Mouse (Mus musculus) cerebellum, adult 2 months (tissue): ENCODE measurements around the gene Cntrl. TPM values are rescaled to one million over a fixed set of nuclear protein-coding genes. Genes with fewer than 3 reads are reported as not detected.

Source experiments
- DNase-seq, 2 experiments: peaks; one replicate each; pipeline ENCODE4 v3.0.0; 2021
- H3K27ac ChIP-seq: fragments of 200-500 bp; 2 replicates; pipeline ENCODE4 v1.5.1; 2012; ENCODE audit warnings: low read length, control low read depth, inconsistent platforms; ENCODE audit not compliant: insufficient read depth
- H3K27me3 ChIP-seq: fragments of 200-500 bp; 2 replicates; pipeline ENCODE4 v1.6.1; 2012; ENCODE audit warnings: inconsistent platforms, mild to moderate bottlenecking, low read length, moderate library complexity; ENCODE audit not compliant: control insufficient read depth, insufficient read depth
- H3K4me1 ChIP-seq: fragments of 200-500 bp; 2 replicates; pipeline ENCODE4 v1.6.1; 2011; ENCODE audit warnings: low read length; ENCODE audit not compliant: control insufficient read depth, insufficient read depth
- H3K4me3 ChIP-seq: fragments of 200-500 bp; replicated peaks from 2 replicates; pipeline ENCODE3; 2011; ENCODE audit warnings: mild to moderate bottlenecking, low read depth, low read length, control low read depth; ENCODE audit not compliant: insufficient read depth
- CTCF ChIP-seq: fragments of 200-500 bp; IDR thresholded peaks from 2 replicates; pipeline ENCODE4 v1.5.1; 2011; ENCODE audit warnings: low read depth, mild to moderate bottlenecking, control low read depth, low read length, moderate library complexity, borderline replicate concordance; ENCODE audit not compliant: insufficient read depth
- POLR2A ChIP-seq: fragments of 200-500 bp; IDR thresholded peaks from 2 replicates; pipeline ENCODE4 v1.6.1; 2011; ENCODE audit warnings: low read length, control low read depth, borderline replicate concordance; ENCODE audit not compliant: insufficient read depth
- WGBS: fragments of 180-500 bp; shearing (Covaris S2); methylation state at CpG from one replicate; pipeline ENCODE4 v1.1.7; 2018; 5-methylcytosine and 5-hydroxymethylcytosine counted together
- polyA plus RNA-seq: library from polyadenylated mRNA; depleted of rRNA; stranded (reverse); fragments of >200 nt; gene quantifications from 2 replicates; pipeline ENCODE4 v1.2.3, GENCODE M21; 2012

The Cntrl gene
- polyA plus RNA-seq, 1 experiment, result 15.7 TPM

- 98% methylated on average over 1 of the region's 1 CpGs for WGBS
- no peak overlapping the region for H3K27ac ChIP-seq
- DNase-seq, result no peak
- H3K4me3 ChIP-seq, result no peak overlapping the region
- no peaks in the 10 kb centered on the region for H3K4me1 ChIP-seq
- TF ChIP-seq CTCF (no peak), POLR2A (no peak)
- no peaks in the 10 kb centered on the region for H3K27me3 ChIP-seq
Measured at GRCm38 (mm10) chr2:35069124-35069523, 40.2 kb upstream of the Cntrl start.

DNA sequence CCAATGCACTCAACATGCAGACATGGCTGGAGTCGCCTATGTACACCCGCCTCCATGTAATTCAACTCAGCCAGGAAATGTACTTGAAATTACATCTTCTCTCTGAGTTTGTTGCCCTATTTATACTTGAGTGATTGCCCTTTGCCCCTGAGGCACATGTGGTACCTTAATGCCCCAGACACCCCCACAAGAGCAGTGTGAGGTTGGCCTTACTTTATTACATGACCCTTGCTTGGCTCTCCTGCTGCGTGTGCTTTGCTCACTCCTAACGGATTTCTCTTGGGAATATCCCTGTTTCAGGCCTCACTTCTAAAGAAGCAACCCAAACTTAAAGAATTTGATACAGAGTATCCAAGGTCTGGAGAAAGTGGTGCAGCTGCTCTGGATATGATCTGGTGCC, 39.0 kb upstream of the Cntrl start:
- DNase-seq, result no peak
- no peak overlapping the region for H3K27ac ChIP-seq
- TF ChIP-seq CTCF (no peak), POLR2A (no peak)
- H3K27me3 ChIP-seq, result no peaks in the 10 kb centered on the region
- H3K4me3 ChIP-seq, result no peak overlapping the region
- WGBS, result 81% methylated on average over 4 of the region's 4 CpGs
- no peaks in the 10 kb centered on the region for H3K4me1 ChIP-seq

GRCm38 (mm10) chr2:35072547-35072946, 36.7 kb upstream of the Cntrl start:
- DNase-seq, result no peak
- no peak overlapping the region for H3K27ac ChIP-seq
- H3K4me1 ChIP-seq, result no peaks in the 10 kb centered on the region
- TF ChIP-seq POLR2A, result no peak
- TF ChIP-seq CTCF, result no peak
- no peaks in the 10 kb centered on the region for H3K27me3 ChIP-seq
- no peak overlapping the region for H3K4me3 ChIP-seq
- WGBS, result 21% methylated on average over 2 of the region's 2 CpGs

DNA sequence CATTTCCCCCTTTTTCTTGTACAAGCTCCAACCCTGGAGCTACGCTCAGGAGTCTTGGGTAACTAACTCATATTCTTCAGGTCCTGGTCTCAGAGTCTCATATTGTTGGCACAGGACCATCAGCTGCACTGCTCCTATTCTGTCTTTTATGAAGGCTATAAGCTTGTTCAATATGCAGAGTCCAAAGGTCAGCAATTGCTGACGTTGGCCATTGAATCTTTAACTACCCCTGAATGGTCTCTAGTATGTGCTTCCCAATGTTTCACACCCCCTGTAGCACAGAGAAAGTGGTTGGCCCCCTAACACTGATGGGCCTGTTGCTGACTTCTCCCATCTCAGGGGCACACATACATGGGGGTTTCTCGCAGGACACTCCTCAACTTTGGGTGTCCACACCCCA, 35.0 kb upstream of the Cntrl start:
- no peak for DNase-seq
- Histone ChIP-seq H3K4me1 (no peaks in the 10 kb centered on the region), H3K4me3 (no peak overlapping the region), H3K27me3 (no peaks in the 10 kb centered on the region), H3K27ac (no peak overlapping the region)
- no peak for TF ChIP-seq POLR2A
- no peak for TF ChIP-seq CTCF
- 84% methylated on average over 3 of the region's 3 CpGs for WGBS

DNA sequence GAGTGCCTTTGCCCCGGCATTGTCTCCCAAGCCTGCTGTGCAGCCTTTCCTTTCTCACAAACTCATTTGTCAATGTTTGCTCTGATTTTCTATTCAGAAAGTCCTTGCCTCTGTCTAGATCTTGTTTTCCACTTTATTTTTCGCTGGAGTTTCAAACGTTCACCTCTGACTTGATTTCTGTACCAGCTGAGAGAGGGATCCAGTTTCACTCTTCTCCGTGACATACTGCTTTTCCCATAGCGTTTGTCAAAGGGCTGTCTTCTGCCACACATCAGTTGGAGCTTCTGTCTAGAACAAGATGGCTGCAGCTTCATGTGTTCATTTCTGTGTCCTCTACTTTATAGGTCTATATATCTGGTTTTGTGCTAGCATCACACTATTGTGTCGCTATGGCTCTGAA, 30.1 kb upstream of the Cntrl start:
- no peak for DNase-seq
- 74% methylated on average over 6 of the region's 6 CpGs for WGBS
- TF ChIP-seq CTCF, result no peak
- TF ChIP-seq POLR2A, result no peak
- Histone ChIP-seq H3K4me3 (no peak overlapping the region), H3K27ac (no peak overlapping the region), H3K27me3 (no peaks in the 10 kb centered on the region), H3K4me1 (no peaks in the 10 kb centered on the region)

- DNase-seq, result no peak
- WGBS, result 51% methylated on average over 4 of the region's 4 CpGs
- Histone ChIP-seq H3K4me3 (no peak overlapping the region), H3K27ac (no peak overlapping the region), H3K4me1 (no peaks in the 10 kb centered on the region), H3K27me3 (no peaks in the 10 kb centered on the region)
- TF ChIP-seq CTCF, result no peak
- no peak for TF ChIP-seq POLR2A
Measured at GRCm38 (mm10) chr2:35087418-35087817, 21.9 kb upstream of the Cntrl start.

DNA sequence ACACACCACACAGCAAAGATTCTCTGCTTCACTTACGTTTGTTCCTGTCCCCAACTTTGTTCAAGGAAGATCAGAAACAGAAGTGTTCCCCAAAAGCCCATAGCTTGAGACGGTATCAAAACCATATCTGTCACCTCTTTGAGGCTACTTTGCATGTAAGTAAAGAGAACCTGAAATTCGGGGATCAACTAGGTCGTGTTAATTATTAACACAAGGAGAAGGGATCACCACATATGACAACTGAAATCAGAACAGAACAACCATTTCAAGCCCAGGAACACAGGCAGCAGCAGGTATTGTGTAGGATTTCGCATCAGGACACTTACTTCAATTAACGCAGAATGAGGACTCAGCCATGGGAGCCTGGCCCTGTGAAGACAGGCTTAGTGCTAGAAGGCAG, 8.8 kb upstream of the Cntrl start:
- TF ChIP-seq POLR2A (no peak), CTCF (no peak)
- H3K4me3 ChIP-seq, result no peak overlapping the region
- WGBS, result 86% methylated on average over 6 of the region's 6 CpGs
- H3K27ac ChIP-seq, result no peak overlapping the region
- H3K4me1 ChIP-seq, result no peaks in the 10 kb centered on the region
- DNase-seq, result no peak
- H3K27me3 ChIP-seq, result no peaks in the 10 kb centered on the region

DNA sequence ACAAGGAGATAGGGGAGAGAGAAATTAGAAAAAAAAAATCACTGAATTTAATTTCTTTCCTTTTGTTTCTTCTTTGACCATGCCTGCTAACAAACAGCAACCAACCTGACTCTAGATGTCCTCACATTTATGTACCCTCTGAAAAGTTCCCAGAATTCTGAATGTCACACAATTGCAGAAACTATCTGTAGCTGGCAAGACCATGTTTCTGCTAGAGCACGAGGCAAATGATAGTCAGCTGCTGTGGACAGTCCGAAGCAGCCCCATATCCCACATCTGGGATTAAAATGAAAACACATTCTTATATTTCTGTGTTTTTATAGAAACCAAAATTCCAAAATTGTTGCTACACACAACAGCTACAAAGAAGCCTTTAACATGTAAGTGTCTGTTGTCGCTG, 7.8 kb upstream of the Cntrl start, which contains the start of gene AI182371:
AI182371 (minus strand) TSS at position 101 of the 400 bp plus-strand sequence.
- H3K4me3 ChIP-seq, result no peak within 1 kb of the TSS
- 95% methylated on average over 3 of the region's 3 CpGs for WGBS
- TF ChIP-seq POLR2A (no peak), CTCF (no peak)
- no peak for DNase-seq
- H3K27ac ChIP-seq, result no peak within 1 kb of the TSS
- H3K27me3 ChIP-seq, result no peaks in the 10 kb centered on the region
- no peaks in the 10 kb centered on the region for H3K4me1 ChIP-seq
